Mouse (Mus musculus) ES-E14 (cell line): ENCODE results near the gene Orm1. TPM values are rescaled to one million over a fixed set of nuclear protein-coding genes. Genes with fewer than 3 reads are reported as not detected.

Experiments used
- DNase-seq: peaks from one replicate; pipeline ENCODE4 v3.0.0-alpha.2; 2013; ENCODE audit warnings: low read depth, low spot score
- H3K27ac ChIP-seq: 2 replicates; pipeline ENCODE4 v1.5.1; 2012; ENCODE audit warnings: low read depth, mild to moderate bottlenecking, low read length, moderate library complexity, mixed read lengths; ENCODE audit not compliant: poor library complexity, insufficient read depth, severe bottlenecking
- H3K36me3 ChIP-seq: 2 replicates; pipeline ENCODE4 v1.6.1; 2012; ENCODE audit warnings: mild to moderate bottlenecking, low read length, moderate library complexity, mixed read lengths; ENCODE audit not compliant: control insufficient read depth, poor library complexity, insufficient read depth, severe bottlenecking
- H3K4me1 ChIP-seq, 2 experiments: fragments of 150-350 bp in 1 of 2; sonication (generic) in 1 of 2; 2 replicates each; pipeline ENCODE4 v1.6.1; 2012; ENCODE audit warnings: low read length in 2 of 2, mild to moderate bottlenecking in 1 of 2, mixed read lengths in 1 of 2; ENCODE audit not compliant: control insufficient read depth in 2 of 2, insufficient read depth in 2 of 2, poor library complexity in 1 of 2
- H3K4me3 ChIP-seq, 2 experiments: fragments of 150-350 bp in 1 of 2; sonication (generic) in 1 of 2; 2 replicates each; pipeline ENCODE4 v1.5.1; 2012; ENCODE audit warnings: low read length in 2 of 2, low read depth in 1 of 2, mild to moderate bottlenecking in 1 of 2, mixed read lengths in 1 of 2; ENCODE audit not compliant: insufficient read depth in 1 of 2, poor library complexity in 1 of 2, severe bottlenecking in 1 of 2
- H3K9ac ChIP-seq: 2 replicates; pipeline ENCODE4 v1.6.1; 2012; ENCODE audit warnings: low read depth, mild to moderate bottlenecking, low read length, mixed read lengths; ENCODE audit not compliant: poor library complexity, insufficient read depth, severe bottlenecking
- H3K9me3 ChIP-seq: fragments of 150-350 bp; sonication (generic); 2 replicates; pipeline ENCODE4 v1.6.1; 2012; ENCODE audit warnings: low read depth, mild to moderate bottlenecking, low read length; ENCODE audit not compliant: control insufficient read depth, insufficient read depth
- CHD2 ChIP-seq: IDR thresholded peaks from 2 replicates; pipeline ENCODE4 v1.6.1; 2014; ENCODE audit warnings: mild to moderate bottlenecking, low read depth, low read length, inconsistent platforms
- HCFC1 ChIP-seq: IDR thresholded peaks from 2 replicates; pipeline ENCODE4 v1.6.1; 2012; ENCODE audit warnings: low read length, inconsistent platforms, borderline replicate concordance; ENCODE audit not compliant: insufficient read depth
- MAFK ChIP-seq: IDR thresholded peaks from 2 replicates; pipeline ENCODE4 v1.6.1; 2014; ENCODE audit warnings: mild to moderate bottlenecking, low read depth, low read length, inconsistent platforms; ENCODE audit not compliant: insufficient read depth
- ZC3H11A ChIP-seq: IDR thresholded peaks from 2 replicates; pipeline ENCODE4 v1.6.1; 2012; ENCODE audit warnings: low read depth, mild to moderate bottlenecking, inconsistent platforms, low read length, borderline replicate concordance
- ZNF384 ChIP-seq: IDR thresholded peaks from 2 replicates; pipeline ENCODE4 v1.6.1; 2012; ENCODE audit warnings: low read depth, low read length, inconsistent platforms
- in situ Hi-C, 2 experiments: fragments of 600-800 bp; cut with MboI; formaldehyde crosslinking; loops; one replicate each; pipeline ENCODE4 v1.15.1; 2025; ENCODE audit warnings: low sequenced_read_pairs in 2 of 2, inconsistent platforms in 1 of 2; ENCODE audit not compliant: unreplicated experiment in 2 of 2
- total RNA-seq: library from RNA; depleted of rRNA; stranded (reverse); fragments of 300-350 nt; gene quantifications from 2 replicates; pipeline ENCODE4 v1.2.3, GENCODE M21; 2012; rRNA removed

The Orm1 gene
- total RNA-seq, 1 experiment: not detected

DNA sequence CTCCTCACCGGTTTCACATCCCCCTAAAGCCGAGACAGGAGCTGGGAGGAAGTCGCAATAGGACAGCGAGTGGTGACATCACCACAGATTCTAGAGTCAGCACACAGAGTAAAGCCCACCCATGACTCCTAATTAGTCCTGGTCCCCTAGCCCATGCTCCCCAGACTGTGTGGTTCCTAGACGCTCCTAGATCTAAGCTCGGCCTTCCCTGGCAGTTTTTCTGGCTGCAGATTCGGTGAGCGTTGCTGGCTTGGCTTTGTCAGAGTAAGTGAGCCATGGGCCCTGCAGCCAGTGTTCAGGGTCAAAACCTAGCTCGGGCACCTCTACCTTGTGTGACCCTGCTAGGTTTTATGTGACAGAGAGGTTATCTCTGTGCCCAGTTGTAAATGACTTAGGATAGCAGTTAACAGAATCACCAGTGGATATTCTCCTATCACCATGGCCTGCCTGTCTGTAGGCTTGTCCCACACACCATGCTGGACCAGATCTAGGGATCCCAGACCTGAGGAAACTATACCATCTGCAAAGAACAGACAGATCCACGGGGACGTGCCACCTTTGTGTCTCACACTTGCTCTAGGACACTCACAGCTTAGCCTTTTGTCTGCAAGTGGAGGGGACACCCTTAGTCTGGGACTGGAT lies 45.6 kb downstream of the Orm1 start:
- no peak overlapping the region for H3K27ac ChIP-seq
- DNase-seq: no peak
- H3K4me3 ChIP-seq: no peak overlapping the region
- H3K9ac ChIP-seq: no peak overlapping the region
- peaks cover 0 to 11% of the 10 kb centered on the region in 2 experiments; a peak in 1 of 4 replicates for H3K4me1 ChIP-seq
- H3K9me3 ChIP-seq: no peaks in the 10 kb centered on the region
- in situ Hi-C loops: no loop called here
- H3K36me3 ChIP-seq: peaks cover 3% of the 10 kb centered on the region; the same call in 1 of the 2 replicates
- TF ChIP-seq MAFK: no peak
- no peak for TF ChIP-seq ZC3H11A
- TF ChIP-seq ZNF384: no peak
- TF ChIP-seq HCFC1: no peak
- TF ChIP-seq CHD2: no peak

DNA sequence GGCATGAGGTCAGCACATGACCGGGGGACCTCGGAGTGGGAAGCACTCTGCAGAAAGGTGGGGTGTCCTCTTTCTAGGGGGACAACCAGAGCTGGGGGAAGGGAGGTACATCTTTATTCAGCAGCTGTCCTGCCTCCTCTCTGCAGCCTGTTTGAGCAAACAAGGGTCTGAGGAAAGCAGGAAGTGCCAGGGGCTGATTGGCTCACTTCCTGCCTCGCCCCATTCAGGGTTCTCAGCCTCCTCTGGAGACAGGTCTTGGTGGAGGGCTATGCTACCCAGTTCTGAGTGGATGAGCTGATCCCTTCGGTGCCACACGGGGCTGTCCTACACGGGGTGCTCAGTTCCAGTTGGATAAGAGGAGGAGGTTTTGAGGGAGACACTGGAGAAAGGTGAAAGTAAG lies 47.0 kb downstream of the Orm1 start:
- no peak for DNase-seq
- H3K4me1 ChIP-seq: peaks cover 0 to 11% of the 10 kb centered on the region in 2 experiments; a peak in 1 of 4 replicates
- H3K27ac ChIP-seq: no peak overlapping the region
- peaks cover 8% of the 10 kb centered on the region; the same call in 1 of the 2 replicates for H3K36me3 ChIP-seq
- H3K9ac ChIP-seq: no peak overlapping the region
- no peaks in the 10 kb centered on the region for H3K9me3 ChIP-seq
- H3K4me3 ChIP-seq: no peak overlapping the region
- no peak for TF ChIP-seq HCFC1
- TF ChIP-seq CHD2: no peak
- no peak for TF ChIP-seq ZC3H11A
- no peak for TF ChIP-seq ZNF384
- no peak for TF ChIP-seq MAFK
- in situ Hi-C loops: no loop called here

Other genes starting within 250 kb of the Orm1 start
- gene Ambp, start 189.8 kb upstream of the Orm1 start, total RNA-seq: not detected in 2 replicates
- gene Kif12, start 172.4 kb upstream of the Orm1 start, total RNA-seq: not detected in 2 replicates
- gene Col27a1, start 130.6 kb upstream of the Orm1 start, total RNA-seq: 1.0 and 2.4 TPM in 2 replicates
- gene Orm3, start 11.6 kb downstream of the Orm1 start, total RNA-seq: not detected in 2 replicates
- not detected in 2 replicates for gene Orm2, start 17.9 kb downstream of the Orm1 start, total RNA-seq
- 2.7 TPM in 2 replicates for gene Akna, start 58.8 kb downstream of the Orm1 start, total RNA-seq
- 5.0 and 10.8 TPM in 2 replicates for gene Whrn, start 151.4 kb downstream of the Orm1 start, total RNA-seq
- gene Atp6v1g1, start 200.2 kb downstream of the Orm1 start, total RNA-seq: 67.2 and 105 TPM in 2 replicates
- gene Tmem268, start 214.2 kb downstream of the Orm1 start, total RNA-seq: 4.1 and 7.1 TPM in 2 replicates